Mouse (Mus musculus) stomach, embryonic 14.5 days (tissue): ENCODE measurements around the gene Car5a. TPM values are rescaled to one million over a fixed set of nuclear protein-coding genes. Genes with fewer than 3 reads are reported as not detected.

Experiments
- ATAC-seq: fragments of 200-750 bp; cut with Nextera tagmentation; 2 replicates; pipeline ENCODE4 v1.8.0; 2017; ENCODE audit warnings: low read depth, moderate TSS enrichment; ENCODE audit not compliant: insufficient number of reproducible peaks, insufficient read depth, low FRiP score
- H3K27ac ChIP-seq: fragments of 300-500 bp; sonication (generic); 2 replicates; pipeline ENCODE4 v1.5.1; 2014; ENCODE audit warnings: mild to moderate bottlenecking, low read length, moderate library complexity, mixed read lengths
- H3K27me3 ChIP-seq: fragments of 300-500 bp; sonication (generic); 2 replicates; pipeline ENCODE4 v1.6.1; 2014; ENCODE audit warnings: low read length, control low read depth, mixed read lengths; ENCODE audit not compliant: control insufficient read depth, insufficient read depth
- H3K36me3 ChIP-seq: fragments of 300-500 bp; sonication (generic); 2 replicates; pipeline ENCODE4 v1.6.1; 2014; ENCODE audit warnings: mild to moderate bottlenecking, control low read depth, low read length, moderate library complexity, mixed read lengths; ENCODE audit not compliant: control insufficient read depth, insufficient read depth
- H3K4me1 ChIP-seq: fragments of 300-500 bp; sonication (generic); 2 replicates; pipeline ENCODE4 v1.6.1; 2014; ENCODE audit warnings: low read length, control low read depth, mixed read lengths; ENCODE audit not compliant: control insufficient read depth, insufficient read depth
- H3K4me2 ChIP-seq: fragments of 300-500 bp; sonication (generic); replicated peaks from 2 replicates; pipeline ENCODE4 v1.6.1; 2014; ENCODE audit warnings: low read depth, low read length, control low read depth
- H3K4me3 ChIP-seq: fragments of 300-500 bp; sonication (generic); 2 replicates; pipeline ENCODE4 v1.5.1; 2014; ENCODE audit warnings: low read depth, low read length, control low read depth
- H3K9ac ChIP-seq: fragments of 300-500 bp; sonication (generic); replicated peaks from 2 replicates; pipeline ENCODE4 v1.6.1; 2014; ENCODE audit warnings: low read depth, mild to moderate bottlenecking, control low read depth, low read length, moderate library complexity, mixed read lengths
- H3K9me3 ChIP-seq: fragments of 300-500 bp; sonication (generic); 2 replicates; pipeline ENCODE4 v1.6.1; 2016; ENCODE audit warnings: low read depth, low read length, control low read depth; ENCODE audit not compliant: control insufficient read depth
- WGBS: fragments of 180-500 bp; shearing (Covaris S2); extraction: QIAGEN DNeasy Blood & Tissue Kit; methylation state at CpG from one replicate; pipeline ENCODE4 v1.1.7; 2014; 5-methylcytosine and 5-hydroxymethylcytosine counted together
- polyA plus RNA-seq: library from polyadenylated mRNA; unstranded; fragments of >200 nt; fragmentation: Nextera tagmentation; extraction: Ambion mirVana; gene quantifications from 2 replicates; pipeline ENCODE4 v1.2.1, GENCODE M21; 2014

Gene Car5a
- polyA plus RNA-seq = not detected in 2 replicates

DNA sequence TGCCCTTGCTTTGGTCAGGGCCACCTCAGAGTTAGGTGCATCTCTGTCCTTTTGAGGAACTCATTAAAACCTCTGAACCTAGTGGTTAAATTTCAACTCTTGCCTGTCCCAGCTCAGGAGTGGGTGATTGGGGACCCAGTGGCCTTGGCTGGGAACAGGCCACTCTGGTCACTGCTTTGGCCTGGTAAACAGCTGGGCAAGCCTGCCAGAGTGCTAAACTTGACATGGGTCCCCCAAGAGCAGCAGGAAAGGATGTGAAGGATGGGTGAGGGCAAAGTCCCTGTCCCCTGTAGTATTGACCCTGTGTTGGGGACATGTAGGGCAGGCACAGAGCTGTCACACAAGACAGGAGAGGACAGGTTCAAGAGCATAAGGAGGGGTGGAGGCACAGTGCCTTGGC, at the start of gene Car5a:
Gene Car5a, minus strand, starts transcription at position 74 of the 400 bp plus-strand sequence.
- peaks cover 6% of the 10 kb centered on the region; the same call in 1 of the 2 replicates for H3K4me1 ChIP-seq
- H3K4me2 ChIP-seq = no peak within 1 kb of the TSS
- no peaks in the 10 kb centered on the region for H3K36me3 ChIP-seq
- H3K9me3 ChIP-seq = no peaks in the 10 kb centered on the region
- no peaks in the 10 kb centered on the region for H3K27me3 ChIP-seq
- no peak for ATAC-seq
- H3K27ac ChIP-seq = no peak within 1 kb of the TSS
- H3K4me3 ChIP-seq = no peak within 1 kb of the TSS
- H3K9ac ChIP-seq = no peak within 1 kb of the TSS

GRCm38 (mm10) chr8:121992911-121993310, 48.2 kb upstream of the Car5a start:
- Histone ChIP-seq H3K27me3 (no peaks in the 10 kb centered on the region), H3K4me1 (no peaks in the 10 kb centered on the region), H3K4me3 (no peak overlapping the region), H3K9me3 (no peaks in the 10 kb centered on the region), H3K36me3 (peaks cover 39% of the 10 kb centered on the region), H3K27ac (no peak overlapping the region), H3K4me2 (no peak overlapping the region), H3K9ac (no peak overlapping the region)
- WGBS = 77% methylated on average over 4 of the region's 4 CpGs
- no peak for ATAC-seq

- Histone ChIP-seq H3K9me3 (no peaks in the 10 kb centered on the region), H3K36me3 (peaks cover 31% of the 10 kb centered on the region), H3K4me3 (no peak overlapping the region), H3K9ac (no peak overlapping the region), H3K4me2 (no peak overlapping the region), H3K27me3 (no peaks in the 10 kb centered on the region), H3K27ac (no peak overlapping the region), H3K4me1 (no peaks in the 10 kb centered on the region)
- ATAC-seq = no peak
- WGBS = 82% methylated on average over 7 of the region's 7 CpGs
Observed at GRCm38 (mm10) chr8:121991611-121992010, 46.9 kb upstream of the Car5a start.

GRCm38 (mm10) chr8:121990506-121991255, 46.0 kb upstream of the Car5a start:
- Histone ChIP-seq H3K9me3 (no peaks in the 10 kb centered on the region), H3K27me3 (no peaks in the 10 kb centered on the region), H3K36me3 (peaks cover 28% of the 10 kb centered on the region), H3K4me3 (no peak overlapping the region), H3K27ac (no peak overlapping the region), H3K9ac (no peak overlapping the region), H3K4me1 (no peaks in the 10 kb centered on the region), H3K4me2 (no peak overlapping the region)
- 86% methylated on average over 9 of the region's 9 CpGs for WGBS
- ATAC-seq = no peak

DNA sequence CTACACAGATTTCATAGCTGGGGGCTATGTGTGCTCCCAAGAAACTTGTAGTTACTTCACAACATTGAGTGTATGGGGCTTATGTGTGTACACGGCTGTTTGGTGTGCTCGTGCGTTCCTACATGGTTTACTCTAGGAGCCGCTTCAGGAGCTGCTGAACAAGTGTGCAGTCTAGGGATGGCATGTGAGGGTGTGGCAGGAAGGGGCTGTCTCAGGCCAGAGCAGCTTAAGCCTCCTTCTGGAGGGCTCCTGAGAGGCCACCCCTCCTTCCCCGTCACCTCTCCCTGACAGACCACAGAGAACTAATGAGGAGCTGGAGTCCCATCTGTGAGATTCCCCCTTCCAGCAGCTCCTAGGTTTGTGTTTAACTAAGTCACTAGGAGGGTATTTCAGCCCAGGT, 43.2 kb upstream of the Car5a start:
- ATAC-seq = no peak

GRCm38 (mm10) chr8:121985673-121986072, 41.0 kb upstream of the Car5a start:
- no peak for ATAC-seq
- Histone ChIP-seq H3K27ac (no peak overlapping the region), H3K4me1 (no peaks in the 10 kb centered on the region), H3K36me3 (peaks cover 29% of the 10 kb centered on the region), H3K4me2 (no peak overlapping the region), H3K27me3 (no peaks in the 10 kb centered on the region), H3K9ac (no peak overlapping the region), H3K9me3 (no peaks in the 10 kb centered on the region), H3K4me3 (no peak overlapping the region)
- WGBS = 97% methylated on average over 3 of the region's 3 CpGs

More for the DNA sequence above, 43.2 kb upstream of the Car5a start:
- 83% methylated on average over 5 of the region's 5 CpGs for WGBS
- H3K27me3 ChIP-seq = no peaks in the 10 kb centered on the region
- H3K9me3 ChIP-seq = no peaks in the 10 kb centered on the region
- no peak overlapping the region for H3K4me2 ChIP-seq
- no peak overlapping the region for H3K9ac ChIP-seq
- H3K4me3 ChIP-seq = no peak overlapping the region
- peaks cover 27% of the 10 kb centered on the region for H3K36me3 ChIP-seq
- H3K27ac ChIP-seq = no peak overlapping the region
- H3K4me1 ChIP-seq = no peaks in the 10 kb centered on the region

- no peak overlapping the region for H3K4me2 ChIP-seq
- 93% methylated on average over 7 of the region's 7 CpGs for WGBS
- H3K9ac ChIP-seq = no peak overlapping the region
- peaks cover 47% of the 10 kb centered on the region for H3K36me3 ChIP-seq
- H3K4me3 ChIP-seq = no peak overlapping the region
- no peak overlapping the region for H3K27ac ChIP-seq
- H3K4me1 ChIP-seq = no peaks in the 10 kb centered on the region
- H3K27me3 ChIP-seq = no peaks in the 10 kb centered on the region
- ATAC-seq = no peak
- no peaks in the 10 kb centered on the region for H3K9me3 ChIP-seq
Observed at GRCm38 (mm10) chr8:121981520-121981895, 36.8 kb upstream of the Car5a start.

- Histone ChIP-seq H3K9me3 (no peaks in the 10 kb centered on the region), H3K4me1 (no peaks in the 10 kb centered on the region), H3K4me3 (no peak overlapping the region), H3K36me3 (peaks cover 53% of the 10 kb centered on the region), H3K27ac (no peak overlapping the region), H3K9ac (no peak overlapping the region), H3K4me2 (no peak overlapping the region), H3K27me3 (no peaks in the 10 kb centered on the region)
- 92% methylated on average over 11 of the region's 11 CpGs for WGBS
- no peak for ATAC-seq
Observed at GRCm38 (mm10) chr8:121980792-121981519, 36.3 kb upstream of the Car5a start.
